Mouse (Mus musculus) fibroblast of lung, adult 2 months (primary cell): ENCODE measurements around the gene Zdhhc1.

Experiments used
- DNase-seq: peaks from one replicate; pipeline ENCODE4 v3.0.0-alpha.2; 2011; ENCODE audit warnings: low read depth

Gene Zdhhc1

GRCm38 (mm10) chr8:105476628-105477413 lies 19.9 kb downstream of the Zdhhc1 start:
- no peak for DNase-seq

DNA sequence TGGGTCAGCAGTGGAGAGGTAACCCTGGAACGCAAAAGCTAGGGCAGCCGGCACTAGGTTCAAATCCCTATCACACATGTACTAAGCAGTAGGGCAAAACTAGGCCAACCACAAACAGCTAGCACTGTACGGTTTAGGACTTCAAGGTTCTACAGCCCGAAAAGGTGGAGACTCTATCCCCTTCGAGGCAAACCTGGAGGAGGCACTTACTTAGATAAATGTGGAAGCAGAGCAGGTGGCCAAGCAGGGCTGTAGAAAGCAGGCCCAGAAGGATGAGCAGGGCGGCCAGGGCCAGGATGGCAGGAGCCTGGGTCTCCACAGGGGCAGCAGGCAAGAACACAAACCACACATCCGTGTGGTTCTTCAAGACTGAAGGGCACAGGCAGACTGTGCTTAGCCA lies 20.5 kb downstream of the Zdhhc1 start:
- DNase-seq: no peak

DNA sequence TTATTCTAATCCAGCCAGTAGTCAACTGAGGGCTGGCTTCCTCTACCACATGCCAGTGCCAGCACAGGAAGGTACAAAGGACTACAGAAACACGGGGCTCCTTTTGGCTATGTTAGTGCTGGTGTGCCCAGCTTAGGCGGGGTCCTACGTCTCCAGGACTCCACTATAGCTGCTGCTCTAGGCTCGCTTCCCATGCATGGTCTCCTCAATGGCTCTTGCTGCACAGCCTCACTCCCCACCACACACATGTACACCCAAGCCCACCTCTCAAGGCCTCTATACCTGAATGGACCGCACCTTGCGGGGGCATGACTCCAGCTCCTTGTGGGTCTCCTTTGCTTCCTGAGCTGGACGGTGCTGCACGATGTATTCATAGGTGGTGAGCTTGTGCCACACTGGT lies 21.0 kb downstream of the Zdhhc1 start:
- DNase-seq: no peak

GRCm38 (mm10) chr8:105475254-105475653 lies 21.4 kb downstream of the Zdhhc1 start:
- DNase-seq: no peak

DNA sequence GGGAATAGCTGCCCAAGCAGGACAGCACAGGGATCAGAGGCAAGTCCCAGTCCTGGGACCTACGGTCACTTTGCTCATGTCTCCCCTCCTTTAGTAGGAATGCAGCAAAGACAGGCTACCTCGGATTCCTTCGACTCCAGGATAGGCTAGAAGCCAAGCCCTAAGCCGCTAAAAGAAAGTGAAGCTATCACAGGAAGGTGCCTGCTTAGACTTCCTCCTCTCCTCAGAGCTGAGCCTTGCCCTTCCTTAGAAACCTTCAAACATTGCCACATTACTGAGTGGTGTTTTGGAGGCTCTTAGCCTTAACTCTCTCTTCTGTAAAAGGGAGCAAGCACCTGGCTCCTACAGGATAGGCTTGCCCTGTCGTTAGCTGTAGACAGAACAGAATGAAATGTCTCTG lies 22.0 kb downstream of the Zdhhc1 start:
- no peak for DNase-seq

DNA sequence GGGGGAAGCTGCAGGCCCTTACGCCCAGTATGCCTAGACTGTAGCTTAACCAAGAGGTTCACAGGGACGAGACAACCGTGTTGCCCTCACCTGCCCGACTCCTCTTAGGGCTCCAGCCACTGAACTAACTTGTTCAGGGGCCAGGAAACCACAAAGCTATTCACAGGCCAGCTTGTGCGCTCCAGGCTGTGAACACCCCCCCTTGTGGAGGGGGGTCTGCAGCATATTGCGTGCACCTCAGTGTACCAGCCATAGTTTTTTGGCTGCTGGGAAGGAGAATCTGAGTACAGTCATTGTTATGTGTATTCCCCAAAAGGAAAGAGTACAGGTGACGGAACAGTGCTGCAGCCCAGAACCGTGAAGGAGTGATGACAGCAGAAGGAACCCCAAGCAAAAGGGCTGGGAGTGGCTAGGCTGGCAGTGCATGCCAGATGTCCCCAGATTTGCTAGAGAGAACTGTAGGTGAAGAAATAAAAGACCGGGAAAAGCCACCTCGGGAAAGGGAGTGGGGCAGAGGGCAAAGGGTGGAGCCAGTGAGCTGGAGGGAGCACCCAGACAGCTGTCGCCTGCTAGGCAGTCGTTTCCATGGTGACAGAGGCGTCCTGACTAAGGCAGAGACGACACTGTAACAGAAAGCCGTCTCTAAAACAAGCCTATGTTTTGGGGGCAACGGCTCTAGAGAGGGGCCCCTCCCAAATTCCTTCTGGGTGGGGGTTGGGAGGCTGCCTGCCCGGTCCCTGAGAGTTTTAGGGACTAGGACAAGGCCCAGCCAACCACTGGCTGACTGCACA lies 22.7 kb downstream of the Zdhhc1 start:
- DNase-seq: no peak

DNA sequence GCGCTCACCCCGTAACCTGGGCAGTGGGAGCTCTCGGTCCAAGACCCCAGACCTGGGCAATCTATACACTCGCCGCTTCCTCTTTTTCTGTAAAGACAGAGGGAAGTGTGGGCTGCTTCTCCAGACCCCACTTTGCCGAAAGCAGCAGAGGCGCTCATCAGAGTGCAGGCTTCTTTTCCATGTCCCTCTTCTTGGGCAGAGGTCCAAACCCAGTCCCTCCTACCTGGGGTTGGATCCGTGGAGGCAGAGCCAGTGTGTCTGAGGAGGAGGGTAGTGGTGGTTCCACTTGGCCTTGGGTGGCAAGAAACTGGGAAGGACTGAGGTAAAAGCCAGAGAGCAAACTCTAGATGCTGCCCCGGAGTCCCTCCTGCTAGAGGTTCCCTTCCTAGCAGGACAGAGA lies 23.7 kb downstream of the Zdhhc1 start:
- no peak for DNase-seq

DNA sequence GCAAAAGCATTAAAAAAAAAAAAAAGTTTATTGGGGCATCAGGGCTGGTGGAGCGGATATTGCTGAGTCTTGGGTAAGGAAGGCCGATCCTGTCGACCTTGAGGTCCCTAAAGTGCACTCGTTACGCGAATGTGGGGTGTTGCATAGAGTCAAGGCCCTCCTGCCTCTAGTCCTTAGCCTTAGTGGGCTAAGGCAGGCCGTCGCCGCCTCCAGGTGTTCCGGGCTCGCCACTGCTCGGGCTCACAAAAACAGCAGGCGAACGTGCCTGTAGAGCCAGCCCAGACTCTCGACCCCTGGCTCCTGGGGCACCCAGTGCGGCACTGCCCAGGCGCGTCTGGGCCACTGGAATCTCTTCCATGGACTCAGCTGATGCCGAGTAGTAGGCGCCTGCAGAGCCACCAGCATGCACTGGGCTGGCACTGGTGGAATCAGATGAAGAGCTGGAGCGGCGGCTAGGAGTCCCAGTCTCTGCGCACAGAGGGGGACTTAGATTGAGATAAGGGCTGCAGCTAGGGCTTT lies 24.2 kb downstream of the Zdhhc1 start:
- no peak for DNase-seq

- peak; percentile 72 for DNase-seq
Measured at GRCm38 (mm10) chr8:105471314-105472015, 25.2 kb downstream of the Zdhhc1 start, which contains the start of gene Tppp3. Gene Tppp3 (minus strand): TSS chr8:105471526.

- DNase-seq: no peak
Measured at GRCm38 (mm10) chr8:105470681-105471313, 25.9 kb downstream of the Zdhhc1 start.

DNA sequence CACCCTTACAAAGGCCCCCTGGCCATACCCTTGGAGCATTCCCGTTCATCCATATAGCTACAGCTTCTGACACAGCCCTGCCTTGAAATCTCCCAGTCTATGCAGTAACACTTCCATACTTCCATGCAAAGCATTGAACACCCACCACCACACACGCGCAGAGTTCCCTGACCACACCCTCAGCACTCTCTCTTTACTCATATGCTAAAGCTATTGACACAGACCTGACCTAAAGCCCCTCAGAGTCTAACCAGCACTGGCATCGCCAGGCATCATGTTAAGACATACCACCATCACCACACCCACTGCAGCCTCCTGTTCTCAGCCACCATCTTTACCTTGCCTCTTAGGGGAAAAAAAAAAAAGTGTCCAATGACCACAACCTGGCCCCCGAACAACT lies 26.4 kb downstream of the Zdhhc1 start:
- no peak for DNase-seq

GRCm38 (mm10) chr8:105469816-105470215 lies 26.9 kb downstream of the Zdhhc1 start:
- DNase-seq: no peak

GRCm38 (mm10) chr8:105469041-105469695 lies 27.5 kb downstream of the Zdhhc1 start:
- DNase-seq: no peak

GRCm38 (mm10) chr8:105468002-105468720 lies 28.5 kb downstream of the Zdhhc1 start:
- DNase-seq: no peak

DNA sequence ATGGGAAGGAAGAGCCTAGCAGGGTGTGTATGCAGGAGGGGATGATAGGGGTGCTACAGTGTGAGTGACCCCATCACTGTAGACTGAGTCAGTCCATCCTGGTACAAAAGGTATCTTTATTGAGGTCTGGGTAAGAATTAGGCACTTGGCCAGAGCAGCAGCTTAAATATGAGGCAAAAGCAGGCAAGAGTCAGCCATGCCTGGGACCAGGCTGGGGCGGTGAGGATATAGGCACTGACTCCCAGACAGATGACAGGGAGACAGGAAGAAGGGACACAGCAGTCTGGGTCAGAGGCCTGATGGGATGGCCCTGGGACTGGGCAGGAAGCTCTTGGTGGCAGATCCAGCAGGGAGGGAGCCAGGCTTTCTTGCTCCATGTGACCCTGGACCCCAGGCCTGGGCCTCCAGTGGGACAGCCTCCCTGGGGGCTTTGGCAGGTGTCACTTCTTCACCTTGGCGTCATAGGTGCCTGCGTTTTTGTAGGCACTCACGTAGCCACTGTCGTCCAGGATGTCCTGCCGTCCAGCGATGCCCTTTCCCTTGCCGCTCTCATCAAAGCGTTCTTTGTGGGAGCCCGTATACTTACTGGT lies 29.2 kb downstream of the Zdhhc1 start:
- DNase-seq: no peak

DNA sequence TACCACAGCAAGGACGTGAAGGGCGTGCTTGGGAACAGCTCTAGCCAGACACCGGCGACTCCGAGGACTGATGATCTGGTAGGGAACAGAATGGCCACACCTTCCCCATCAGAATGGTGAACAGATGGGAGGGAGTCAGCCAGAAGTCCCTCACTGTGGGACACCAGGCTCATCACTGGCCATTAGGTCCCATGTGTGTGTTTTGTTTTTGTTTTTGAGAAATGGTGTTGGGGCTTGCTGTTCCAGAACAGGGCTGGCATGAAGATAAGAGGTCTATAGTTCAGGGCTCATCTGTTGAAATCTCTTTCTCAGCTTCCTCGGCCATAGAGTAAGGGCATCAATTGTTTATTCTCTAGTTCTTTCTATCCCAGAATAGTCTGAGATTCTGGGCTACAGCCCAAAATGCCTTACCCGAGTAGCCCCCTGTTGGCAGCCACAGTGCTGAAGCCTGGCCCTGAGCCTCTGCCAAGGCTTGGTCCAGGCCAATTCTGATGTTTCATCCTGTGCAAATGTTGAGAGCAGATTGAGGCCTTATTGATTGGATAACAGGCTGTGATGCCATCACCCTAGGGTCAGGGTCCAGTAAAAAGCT lies 29.9 kb downstream of the Zdhhc1 start:
- DNase-seq: no peak

DNA sequence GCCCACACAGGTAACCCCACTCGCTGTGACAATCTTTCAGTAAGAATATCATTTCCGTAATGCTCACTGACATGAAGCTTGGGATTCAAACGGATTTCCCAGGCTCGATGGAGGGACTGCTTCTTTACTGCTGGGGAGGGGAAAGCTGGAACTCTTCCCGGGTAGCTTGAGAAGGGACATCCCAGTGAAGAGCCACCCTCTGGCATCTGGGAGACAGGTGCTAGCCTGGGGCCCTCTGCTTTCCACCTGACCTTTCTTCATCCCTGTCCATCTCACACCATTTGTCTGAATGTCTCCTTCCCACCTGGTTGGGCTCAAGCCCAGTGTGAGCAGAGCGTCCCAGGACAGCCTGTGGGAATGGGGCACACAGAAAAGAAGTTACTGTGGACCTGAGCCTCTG lies 30.5 kb downstream of the Zdhhc1 start:
- no peak for DNase-seq

DNA sequence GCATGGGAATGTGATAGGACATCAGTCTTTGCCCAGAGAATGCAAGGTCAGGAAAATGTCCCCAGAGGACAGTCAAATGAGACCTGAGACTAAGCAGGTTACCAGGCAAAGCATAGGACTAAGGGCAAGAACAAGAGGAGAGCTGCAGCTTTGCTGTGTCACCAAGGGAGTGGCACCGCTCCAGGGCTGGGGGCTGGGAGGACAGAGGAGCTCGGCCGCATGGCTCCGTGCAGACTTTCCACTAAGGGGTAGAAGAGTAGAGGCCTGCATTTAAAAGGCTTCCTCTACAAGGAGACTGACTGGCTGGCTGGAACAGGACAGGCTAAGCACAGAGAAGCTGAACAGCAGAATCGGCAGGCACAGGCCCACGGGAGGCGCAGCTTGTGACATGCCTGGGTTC lies 32.1 kb downstream of the Zdhhc1 start:
- no peak for DNase-seq

GRCm38 (mm10) chr8:105461085-105461803 lies 35.5 kb downstream of the Zdhhc1 start:
- no peak for DNase-seq
